ENCODE assay signal across 17 mouse cellular contexts in the genomic region with DNA sequence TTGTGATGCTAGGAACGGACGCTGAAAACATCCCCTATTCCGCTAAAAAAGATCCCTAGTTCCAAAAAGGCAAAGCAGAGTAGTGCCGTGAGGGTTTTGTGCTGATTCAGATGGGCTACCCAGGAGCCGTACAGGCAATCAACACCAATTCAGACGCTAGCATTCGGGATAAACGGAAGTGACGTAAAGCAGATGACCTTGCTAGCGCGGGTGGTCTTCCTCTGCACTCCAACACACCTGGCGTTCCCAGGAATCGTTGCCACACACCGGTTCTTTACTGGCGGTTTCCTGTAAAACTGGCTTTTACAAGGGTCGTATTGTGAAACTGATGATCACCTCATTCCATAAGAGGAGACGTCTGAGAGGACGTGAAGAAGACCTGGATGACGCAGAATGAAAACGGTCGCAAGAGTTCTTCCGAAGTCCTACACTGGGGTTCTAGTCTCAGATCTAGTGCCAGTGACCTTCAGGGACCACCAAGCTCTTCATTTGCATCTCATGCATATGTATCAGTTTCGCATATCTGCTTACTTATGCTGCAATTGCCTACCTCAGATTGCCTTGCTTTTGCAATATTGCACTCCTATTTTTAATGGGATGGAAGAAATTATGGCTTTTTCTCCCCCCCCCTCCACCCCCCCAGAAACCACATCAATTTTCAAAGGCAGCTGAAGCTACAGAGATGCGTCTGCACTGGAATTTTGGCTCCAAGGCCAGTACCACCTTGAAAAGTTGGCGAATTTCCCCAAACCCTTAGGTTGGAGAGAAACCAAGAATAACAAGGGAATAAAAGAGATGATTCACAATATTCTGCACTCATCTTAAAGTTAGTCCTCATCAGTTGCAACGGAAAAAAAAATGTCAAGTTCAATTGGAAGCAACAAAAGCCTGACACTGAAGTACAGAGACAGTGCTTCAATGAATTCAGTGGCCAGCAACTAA. TPM values are rescaled to one million over a fixed set of nuclear protein-coding genes. Genes with fewer than 3 reads are reported as not detected.
DNase-seq lines count a peak whose midpoint lies in the region; ATAC-seq and TF ChIP-seq lines count a peak whose summit lies in the region.
"Had no signal": no experiment of that assay in that cellular context is flagged by ENCODE, and none has a peak within 500 bp of the region (broad histone marks: within the 10 kb centered on the region; RNA-seq: fewer than 3 reads in every experiment).

No protein-coding gene starts in this region.

- no peak for ATAC-seq in heart, embryonic 11.5 days (replicated peaks; ENCODE audit: insufficient number of reproducible peaks, low FRiP score, low TSS enrichment)
- ATAC-seq in midbrain, embryonic 13.5 days: no peak
- ATAC-seq: forebrain, embryonic 13.5 days; hindbrain, postnatal 0 days had no signal

- H3K4me1 ChIP-seq in heart, embryonic 11.5 days (ENCODE audit: control insufficient read depth, insufficient read depth, low read length): no peaks in the 10 kb centered on the region
- no peaks in the 10 kb centered on the region for H3K4me1 ChIP-seq in heart, adult 2 months (ENCODE audit: control insufficient read depth, insufficient read depth, low read length)
- H3K4me1 ChIP-seq in midbrain, embryonic 13.5 days (replicated peaks): no peaks in the 10 kb centered on the region

- H3K36me3 ChIP-seq in heart, embryonic 11.5 days (ENCODE audit: control insufficient read depth, insufficient read depth, low read length): no peaks in the 10 kb centered on the region
- no peaks in the 10 kb centered on the region for H3K36me3 ChIP-seq in heart, adult 2 months (ENCODE audit: control insufficient read depth, insufficient read depth, low read length)
- no peaks in the 10 kb centered on the region for H3K36me3 ChIP-seq in midbrain, embryonic 13.5 days

- no peak for TF ChIP-seq CTCF in heart, adult 2 months (IDR thresholded peaks at IDR 0.05)

- TF ChIP-seq POLR2A in heart, adult 2 months (IDR thresholded peaks at IDR 0.05; ENCODE audit: insufficient read depth, low read depth, low read length): no peak

- WGBS in heart, embryonic 11.5 days (ENCODE audit: insufficient replicate concordance): 60% methylated on average over 26 of the region's 26 CpGs
- WGBS in heart, adult 2 months: 70% methylated on average over 26 of the region's 26 CpGs
- WGBS in midbrain, embryonic 13.5 days: 71% methylated on average over 26 of the region's 26 CpGs

- H3K27ac ChIP-seq in heart, embryonic 11.5 days (ENCODE audit: low read depth, low read length): no peak overlapping the region
- H3K27ac ChIP-seq in heart, adult 2 months: no peak overlapping the region
- no peak overlapping the region for H3K27ac ChIP-seq in midbrain, embryonic 13.5 days
- H3K27ac ChIP-seq: forebrain, embryonic 13.5 days; hindbrain, postnatal 0 days; left cerebral cortex, adult 2 months; liver, embryonic 14.5 days; macrophage had no signal

- H3K4me3 ChIP-seq in heart, embryonic 11.5 days (ENCODE audit: low read depth, low read length): no peak overlapping the region
- no peak overlapping the region for H3K4me3 ChIP-seq in heart, adult 2 months
- H3K4me3 ChIP-seq in midbrain, embryonic 13.5 days (replicated peaks): no peak overlapping the region
- H3K4me3 ChIP-seq: forebrain, embryonic 13.5 days; left cerebral cortex, adult 2 months had no signal

- H3K9ac ChIP-seq in heart, embryonic 11.5 days (ENCODE audit: low read depth, low read length): no peak overlapping the region
- H3K9ac ChIP-seq in heart, adult 2 months (ENCODE audit: low read depth, low read length): no peak overlapping the region
- no peak overlapping the region for H3K9ac ChIP-seq in midbrain, embryonic 13.5 days (replicated peaks)
- H3K9ac ChIP-seq: forebrain, embryonic 13.5 days; liver, embryonic 14.5 days had no signal

- H3K9me3 ChIP-seq in heart, embryonic 11.5 days (replicated peaks; ENCODE audit: control insufficient read depth, low read length): no peaks in the 10 kb centered on the region
- no peaks in the 10 kb centered on the region for H3K9me3 ChIP-seq in midbrain, embryonic 13.5 days
- H3K9me3 ChIP-seq: forebrain, embryonic 13.5 days had no signal

- no peak for DNase-seq in heart, adult 2 months
- DNase-seq in ovary, adult 18-20 months (ENCODE audit: low spot score): peak; percentile 73
- DNase-seq in ovary, postnatal 14 days (ENCODE audit: low spot score): no peak
- peak; percentile 80 for DNase-seq in adrenal gland, postnatal 14 days
- DNase-seq in urinary bladder, postnatal 36 days (ENCODE audit: low spot score in 2 of 2): no peak
- DNase-seq in c-Kit-positive CD71-positive TER-119-positive erythroid progenitor cells, embryonic 14.5 days (ENCODE audit: low spot score): no peak
- DNase-seq: cerebellum, adult 11 months; embryo, embryonic 11 days had no signal

- intact Hi-C loops in heart, adult 2 months (cut with DNase I): no loop called here

- no peak for TF ChIP-seq EP300 in heart, adult 2 months (IDR thresholded peaks at IDR 0.05; ENCODE audit: insufficient read depth, low read depth, low read length)

- H3K4me2 ChIP-seq in heart, embryonic 11.5 days: peak overlapping the region; percentile 29
- H3K4me2 ChIP-seq in midbrain, embryonic 13.5 days (replicated peaks): no peak overlapping the region
- H3K4me2 ChIP-seq: forebrain, embryonic 13.5 days had no signal

- no peaks in the 10 kb centered on the region for H3K79me2 ChIP-seq in heart, adult 2 months (replicated peaks; ENCODE audit: control insufficient read depth, insufficient read depth, low read length)

- H3K27me3 ChIP-seq in heart, embryonic 11.5 days (ENCODE audit: control insufficient read depth, insufficient read depth, low read length): no peaks in the 10 kb centered on the region
- no peaks in the 10 kb centered on the region for H3K27me3 ChIP-seq in heart, adult 2 months (ENCODE audit: control insufficient read depth, insufficient read depth, low read length)
- H3K27me3 ChIP-seq in midbrain, embryonic 13.5 days: 0 out of 2 replicates have a peak, but pooled peaks cover 2% of the 10 kb centered on the region
- H3K27me3 ChIP-seq: CH12.LX; forebrain, embryonic 13.5 days had no signal

RNA-seq across cellular contexts. Expression of a gene that starts 14.8 kb away (rescaled TPM):
- 4.4 and 4.6 TPM in 2 replicates for polyA plus RNA-seq in heart, embryonic 11.5 days (2014; fragmentation: Nextera tagmentation; extraction: Ambion mirVana)
- 1 to 10 TPM; 3.2 to 4.5 TPM for total RNA-seq in heart, adult 2 months (2021)
- polyA plus RNA-seq in heart, adult 2 months (2012; rRNA removed): 1.5 and 2.5 TPM in 2 replicates
- total RNA-seq in adrenal gland, postnatal 14 days (2021): 103 and 108 TPM in 2 replicates
- polyA plus RNA-seq in midbrain, embryonic 13.5 days (2015; fragmentation: Nextera tagmentation; extraction: Ambion mirVana): 2.3 and 2.8 TPM in 2 replicates
- total RNA-seq: CH12.LX; neutrophil, adult 5-6 weeks had no signal
- polyA plus RNA-seq: macrophage had no signal

Comparison
In these comparisons a context has a peak if more than half of its experiments do, and no peak if none do; other contexts are left out.
1. DNase-seq: peak in ovary, adult 18-20 months (single experiment) and adrenal gland, postnatal 14 days (single experiment); none in heart, adult 2 months (0 of 2), ovary, postnatal 14 days (single experiment), urinary bladder, postnatal 36 days (0 of 2) and c-Kit-positive CD71-positive TER-119-positive erythroid progenitor cells, embryonic 14.5 days (single experiment).